ENCODE assay signal across 8 mouse cellular contexts in the genomic region with DNA sequence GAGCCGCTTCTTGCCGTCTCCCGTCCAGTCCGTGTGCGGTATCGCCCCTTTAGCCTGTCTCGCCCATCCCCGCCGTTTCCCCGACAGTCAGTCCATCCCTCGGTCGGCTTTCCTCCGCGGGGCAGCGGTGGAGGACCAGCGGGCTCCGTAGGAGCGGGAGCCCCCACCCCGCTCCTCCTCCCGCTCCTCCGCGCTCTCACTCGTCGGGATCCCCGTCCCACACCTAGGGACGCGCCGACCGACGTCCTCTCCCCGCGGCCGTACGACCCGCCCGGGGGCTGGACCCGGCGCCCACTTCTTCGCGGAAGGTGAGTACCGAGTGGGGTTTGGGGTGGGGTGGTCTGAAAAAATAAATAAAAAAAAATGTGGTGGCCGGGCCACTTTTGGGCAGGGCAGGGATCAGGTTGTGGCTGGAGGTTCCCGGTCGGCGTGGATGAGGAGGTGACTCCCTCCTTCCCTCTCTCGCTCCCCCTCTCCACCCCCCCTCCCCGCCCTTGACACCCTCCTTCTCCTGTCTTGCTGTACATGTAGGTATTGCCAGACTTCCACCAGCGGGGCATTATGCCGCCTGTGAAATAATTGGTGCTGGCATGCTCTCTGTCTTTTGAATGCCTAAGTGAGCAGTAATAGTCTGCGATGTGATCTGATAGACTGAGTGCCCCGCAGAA. TPM values are rescaled to one million over a fixed set of nuclear protein-coding genes. Genes with fewer than 3 reads are reported as not detected.
A peak's percentile ranks its signal among the peaks of the same experiment; 100 is the strongest.
DNase-seq lines count a peak whose midpoint lies in the region; ATAC-seq and TF ChIP-seq lines count a peak whose summit lies in the region.

No protein-coding gene starts in this region.

- H3K9me3 ChIP-seq in forebrain, embryonic 10.5 days = no peaks in the 10 kb centered on the region
- H3K9me3 ChIP-seq in stomach, embryonic 15.5 days = no peaks in the 10 kb centered on the region

- H3K27me3 ChIP-seq in heart, adult 2 months (ENCODE audit: control insufficient read depth, insufficient read depth, low read length) = no peaks in the 10 kb centered on the region
- peaks cover 36% of the 10 kb centered on the region for H3K27me3 ChIP-seq in forebrain, embryonic 10.5 days (ENCODE audit: poor library complexity, severe bottlenecking)
- H3K27me3 ChIP-seq in stomach, embryonic 15.5 days (replicated peaks) = no peaks in the 10 kb centered on the region

- no peak for ATAC-seq in stomach, embryonic 15.5 days (ENCODE audit: insufficient read depth, low FRiP score, low read depth)

- TF ChIP-seq POLR2A in heart, adult 2 months (IDR thresholded peaks at IDR 0.05; ENCODE audit: insufficient read depth, low read depth, low read length) = no peak
- TF ChIP-seq POLR2A in brain, embryonic 14.5 days (IDR thresholded peaks at IDR 0.05; ENCODE audit: borderline replicate concordance, extremely low read depth, insufficient read depth, insufficient read length, poor library complexity, severe bottlenecking) = no peak

- no peak for TF ChIP-seq EP300 in heart, adult 2 months (IDR thresholded peaks at IDR 0.05; ENCODE audit: insufficient read depth, low read depth, low read length)

- intact Hi-C loops in heart, adult 2 months (cut with DNase I) = loop anchor here (1.0 to 5.0 kb wide), 5 partner anchors 49 to 341 kb away; a partner anchor contains a TSS

- no peaks in the 10 kb centered on the region for H3K36me3 ChIP-seq in heart, adult 2 months (ENCODE audit: control insufficient read depth, insufficient read depth, low read length)
- no peaks in the 10 kb centered on the region; the same call in 1 of the 2 replicates for H3K36me3 ChIP-seq in forebrain, embryonic 10.5 days (replicated peaks)
- no peaks in the 10 kb centered on the region for H3K36me3 ChIP-seq in stomach, embryonic 15.5 days

- peak overlapping the region; percentile 98 for H3K4me3 ChIP-seq in heart, adult 2 months
- peak overlapping the region; percentile 87 for H3K4me3 ChIP-seq in forebrain, embryonic 10.5 days
- peak overlapping the region; percentile 68 for H3K4me3 ChIP-seq in stomach, embryonic 15.5 days (replicated peaks)

- H3K4me1 ChIP-seq in heart, adult 2 months (ENCODE audit: control insufficient read depth, insufficient read depth, low read length) = peaks cover 1% of the 10 kb centered on the region; the same call in 1 of the 2 replicates
- peaks cover 26% of the 10 kb centered on the region for H3K4me1 ChIP-seq in forebrain, embryonic 10.5 days
- no peaks in the 10 kb centered on the region for H3K4me1 ChIP-seq in stomach, embryonic 15.5 days

- no peak for DNase-seq in heart, adult 2 months
- no peak for DNase-seq in heart, adult 11 months
- peak; percentile 73 for DNase-seq in A20 (ENCODE audit: low read depth, low spot score)
- DNase-seq in brain, embryonic 14.5 days (ENCODE audit: low read depth) = peak; percentile 93
- no peak for DNase-seq in forebrain, embryonic 10.5 days (ENCODE audit: extremely low spot score, low spot score)
- DNase-seq in kidney, postnatal 25 days = peak; percentile 18 to 72
- DNase-seq in lung, postnatal 25 days (ENCODE audit: low spot score) = peak; percentile 18

- peak overlapping the region; percentile 96 for H3K27ac ChIP-seq in heart, adult 2 months
- peak overlapping the region; percentile 93 for H3K27ac ChIP-seq in forebrain, embryonic 10.5 days
- H3K27ac ChIP-seq in stomach, embryonic 15.5 days = peak overlapping the region; percentile 87

- H3K79me2 ChIP-seq in heart, adult 2 months (replicated peaks; ENCODE audit: control insufficient read depth, insufficient read depth, low read length) = no peaks in the 10 kb centered on the region; the same call in none of the 2 replicates

- H3K9ac ChIP-seq in heart, adult 2 months (ENCODE audit: low read depth, low read length) = peak overlapping the region; percentile 99
- peak overlapping the region; percentile 29 for H3K9ac ChIP-seq in stomach, embryonic 15.5 days

- TF ChIP-seq CTCF in heart, adult 2 months (IDR thresholded peaks at IDR 0.05) = no peak
- no peak for TF ChIP-seq CTCF in brain, embryonic 14.5 days (IDR thresholded peaks at IDR 0.05; ENCODE audit: borderline replicate concordance, extremely low read depth, insufficient read depth, insufficient read length)

- under 1% methylated on average over 51 of the region's 51 CpGs for WGBS in heart, adult 2 months
- under 1% methylated on average over 51 of the region's 51 CpGs for WGBS in forebrain, embryonic 10.5 days
- WGBS in stomach, embryonic 15.5 days = under 1% methylated on average over 49 of the region's 51 CpGs

- H3K4me2 ChIP-seq in stomach, embryonic 15.5 days = peak overlapping the region; percentile 80

RNA-seq across cellular contexts. Expression of a gene that starts 0.5 kb away (rescaled TPM):
- total RNA-seq in heart, adult 2 months (2021) = 10 to 100 TPM; 16.1 to 20.2 TPM
- 17.7 and 21.9 TPM in 2 replicates for polyA plus RNA-seq in heart, adult 2 months (2012; rRNA removed)
- polyA plus RNA-seq in brain, embryonic 14.5 days (2012; rRNA removed) = 20.0 and 21.9 TPM in 2 replicates
- 27.5 and 27.7 TPM in 2 replicates for polyA plus RNA-seq in forebrain, embryonic 10.5 days (2016; fragmentation: Nextera tagmentation; extraction: Ambion mirVana)
- 26.5 and 38.8 TPM in 2 replicates for polyA plus RNA-seq in stomach, embryonic 15.5 days (2015; fragmentation: Nextera tagmentation; extraction: Ambion mirVana)

Comparison
In these comparisons a context has a peak if more than half of its experiments do, and no peak if none do; other contexts are left out.
1. DNase-seq: peak in A20 (single experiment), brain, embryonic 14.5 days (single experiment), kidney, postnatal 25 days (2 of 2) and lung, postnatal 25 days (single experiment); none in heart, adult 2 months (0 of 2), heart, adult 11 months (single experiment) and forebrain, embryonic 10.5 days (single experiment).
2. Peak in every context shown above with its lines, with median percentiles within 50 percentile points of each other: H3K27ac ChIP-seq and H3K4me3 ChIP-seq.